Mouse (Mus musculus): Measurements from ENCODE around the gene Ice1.

Ice1 gene

DNA sequence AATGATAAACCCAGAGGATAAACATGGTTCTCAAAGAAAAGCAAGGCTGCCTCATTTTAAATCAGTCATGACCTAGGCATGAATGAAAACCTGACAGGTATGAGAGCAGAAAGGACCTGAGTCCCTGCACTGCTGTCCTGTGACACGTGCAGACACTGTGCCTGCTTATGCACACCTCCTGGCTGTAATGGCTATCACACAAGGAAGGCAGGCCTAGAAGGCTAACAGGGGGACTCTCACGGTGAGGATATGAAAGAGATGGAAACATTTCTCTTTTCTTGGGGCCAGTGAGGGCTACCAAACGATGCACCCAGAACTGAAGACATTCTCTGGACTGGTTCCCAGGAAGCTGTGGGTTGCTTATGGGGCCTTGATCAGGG, 6.6 kb upstream of the Ice1 start:
- H3K9me3 ChIP-seq (ENCODE audit: low read length) = no peaks in the 10 kb centered on the region
- TF ChIP-seq POU5F1 (IDR thresholded peaks at IDR 0.05; ENCODE audit: borderline replicate concordance, low read length) = no peak
- TF ChIP-seq CTCF (conservative IDR thresholded peaks at IDR 0.05; ENCODE audit: low read length) = no peak
- TF ChIP-seq NANOG (IDR thresholded peaks at IDR 0.05; ENCODE audit: borderline replicate concordance, low read length) = no peak

GRCm38 (mm10) chr13:70643408-70644082, 6.1 kb upstream of the Ice1 start:
- H3K27me3 ChIP-seq (ENCODE audit: insufficient read depth, low read length) = no peaks in the 10 kb centered on the region
- H3K4me3 ChIP-seq (replicated peaks; ENCODE audit: low read length) = no peak overlapping the region
- no peaks in the 10 kb centered on the region for H3K9me3 ChIP-seq (ENCODE audit: low read length)
- peaks cover under 1% of the 10 kb centered on the region; the same call in 1 of the 2 replicates for H3K4me1 ChIP-seq (replicated peaks; ENCODE audit: low read depth, low read length)
- no peaks in the 10 kb centered on the region for H3K36me3 ChIP-seq (ENCODE audit: insufficient read depth, low read length)
- peak; percentile 68 for TF ChIP-seq CTCF (conservative IDR thresholded peaks at IDR 0.05; ENCODE audit: low read length)
- TF ChIP-seq POU5F1 (IDR thresholded peaks at IDR 0.05; ENCODE audit: borderline replicate concordance, low read length) = no peak

More for the DNA sequence above, 6.6 kb upstream of the Ice1 start:
- H3K4me3 ChIP-seq (replicated peaks; ENCODE audit: low read length) = no peak overlapping the region
- no peaks in the 10 kb centered on the region for H3K36me3 ChIP-seq (ENCODE audit: insufficient read depth, low read length)
- H3K27me3 ChIP-seq (ENCODE audit: insufficient read depth, low read length) = no peaks in the 10 kb centered on the region
- no peaks in the 10 kb centered on the region for H3K4me1 ChIP-seq (replicated peaks; ENCODE audit: low read depth, low read length)

GRCm38 (mm10) chr13:70641941-70642340, 4.5 kb upstream of the Ice1 start:
- Histone ChIP-seq H3K4me1 (replicated peaks; ENCODE audit: low read depth, low read length) (peaks cover 4% of the 10 kb centered on the region; the same call in 1 of the 2 replicates), H3K36me3 (ENCODE audit: insufficient read depth, low read length) (no peaks in the 10 kb centered on the region), H3K9me3 (ENCODE audit: low read length) (no peaks in the 10 kb centered on the region), H3K27me3 (ENCODE audit: insufficient read depth, low read length) (no peaks in the 10 kb centered on the region), H3K4me3 (replicated peaks; ENCODE audit: low read length) (no peak overlapping the region)
- TF ChIP-seq POU5F1 (IDR thresholded peaks at IDR 0.05; ENCODE audit: borderline replicate concordance, low read length) (no peak), NANOG (IDR thresholded peaks at IDR 0.05; ENCODE audit: borderline replicate concordance, low read length) (no peak), CTCF (conservative IDR thresholded peaks at IDR 0.05; ENCODE audit: low read length) (no peak)

GRCm38 (mm10) chr13:70641381-70641780, 3.9 kb upstream of the Ice1 start:
- Histone ChIP-seq H3K4me1 (replicated peaks; ENCODE audit: low read depth, low read length) (peaks cover 9% of the 10 kb centered on the region), H3K27me3 (ENCODE audit: insufficient read depth, low read length) (no peaks in the 10 kb centered on the region), H3K9me3 (ENCODE audit: low read length) (no peaks in the 10 kb centered on the region), H3K4me3 (replicated peaks; ENCODE audit: low read length) (no peak overlapping the region), H3K36me3 (ENCODE audit: insufficient read depth, low read length) (no peaks in the 10 kb centered on the region)
- no peak for TF ChIP-seq POU5F1 (IDR thresholded peaks at IDR 0.05; ENCODE audit: borderline replicate concordance, low read length)
- TF ChIP-seq CTCF (conservative IDR thresholded peaks at IDR 0.05; ENCODE audit: low read length) = no peak
- no peak for TF ChIP-seq NANOG (IDR thresholded peaks at IDR 0.05; ENCODE audit: borderline replicate concordance, low read length)

DNA sequence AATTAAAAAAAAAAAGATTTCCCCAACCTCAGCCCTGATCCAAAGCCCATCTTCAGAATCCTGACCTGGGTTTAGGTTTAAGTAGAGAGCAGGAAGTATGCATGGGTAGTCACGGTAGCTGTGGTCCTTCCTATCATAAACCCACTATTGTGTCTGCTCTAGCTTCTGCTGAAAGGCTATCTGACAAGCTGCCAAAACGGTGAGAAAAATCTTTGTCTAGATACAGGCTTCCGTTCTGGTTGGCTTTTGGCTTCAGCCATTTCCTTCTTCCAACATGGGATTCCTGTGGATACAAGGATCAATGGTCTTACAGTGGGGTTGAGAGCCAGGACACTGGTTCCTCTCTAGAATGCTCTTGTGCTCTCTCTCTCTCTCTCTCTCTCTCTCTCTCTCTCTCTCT, 2.2 kb upstream of the Ice1 start:
- H3K4me3 ChIP-seq (replicated peaks; ENCODE audit: low read length) = no peak overlapping the region
- H3K36me3 ChIP-seq (ENCODE audit: insufficient read depth, low read length) = no peaks in the 10 kb centered on the region; the same call in 1 of the 2 replicates
- H3K27me3 ChIP-seq (ENCODE audit: insufficient read depth, low read length) = no peaks in the 10 kb centered on the region
- H3K9me3 ChIP-seq (ENCODE audit: low read length) = no peaks in the 10 kb centered on the region
- H3K4me1 ChIP-seq (replicated peaks; ENCODE audit: low read depth, low read length) = peaks cover 26% of the 10 kb centered on the region
- TF ChIP-seq NANOG (IDR thresholded peaks at IDR 0.05; ENCODE audit: borderline replicate concordance, low read length) (no peak), CTCF (conservative IDR thresholded peaks at IDR 0.05; ENCODE audit: low read length) (no peak), POU5F1 (IDR thresholded peaks at IDR 0.05; ENCODE audit: borderline replicate concordance, low read length) (no peak)

GRCm38 (mm10) chr13:70637662-70638291, 343 bp upstream of the Ice1 start:
- Histone ChIP-seq H3K27me3 (ENCODE audit: insufficient read depth, low read length) (no peaks in the 10 kb centered on the region), H3K4me3 (replicated peaks; ENCODE audit: low read length) (peak overlapping the region; percentile 89), H3K9me3 (ENCODE audit: low read length) (no peaks in the 10 kb centered on the region), H3K36me3 (ENCODE audit: insufficient read depth, low read length) (peaks cover 3% of the 10 kb centered on the region; the same call in 1 of the 2 replicates), H3K4me1 (replicated peaks; ENCODE audit: low read depth, low read length) (peaks cover 43% of the 10 kb centered on the region)
- TF ChIP-seq NANOG (IDR thresholded peaks at IDR 0.05; ENCODE audit: borderline replicate concordance, low read length) (no peak), POU5F1 (IDR thresholded peaks at IDR 0.05; ENCODE audit: borderline replicate concordance, low read length) (no peak), CTCF (conservative IDR thresholded peaks at IDR 0.05; ENCODE audit: low read length) (no peak; the same call in 1 of the 2 replicates)

- TF ChIP-seq POU5F1 (IDR thresholded peaks at IDR 0.05; ENCODE audit: borderline replicate concordance, low read length) = no peak
- TF ChIP-seq CTCF (conservative IDR thresholded peaks at IDR 0.05; ENCODE audit: low read length) = no peak
- no peak for TF ChIP-seq NANOG (IDR thresholded peaks at IDR 0.05; ENCODE audit: borderline replicate concordance, low read length)
- Histone ChIP-seq H3K9me3 (ENCODE audit: low read length) (no peaks in the 10 kb centered on the region), H3K4me3 (replicated peaks; ENCODE audit: low read length) (peak overlapping the region; percentile 89)
These were observed 728 bp downstream of the Ice1 start for GRCm38 (mm10) chr13:70636706-70637105.

DNA sequence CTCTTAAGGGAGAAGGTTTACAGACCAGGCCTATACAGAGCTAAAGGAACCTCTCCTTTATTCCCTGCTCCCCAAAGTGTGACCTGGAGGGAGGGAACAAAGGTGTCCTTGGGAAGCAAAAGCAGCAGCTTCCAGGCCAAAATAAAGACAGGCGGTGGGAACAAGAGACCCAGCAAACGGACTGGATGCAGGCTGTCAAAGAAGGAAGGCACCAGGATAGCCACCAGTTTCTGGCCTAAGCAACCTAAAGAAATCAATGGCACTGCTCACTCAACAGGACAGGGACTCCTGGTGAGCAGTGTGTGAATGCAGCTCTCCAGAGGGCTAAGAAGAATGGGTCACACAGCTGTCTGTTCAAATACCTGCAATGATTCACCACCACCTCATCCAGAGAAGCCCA, 1.8 kb downstream of the Ice1 start:
- no peaks in the 10 kb centered on the region for H3K9me3 ChIP-seq (ENCODE audit: low read length)
- H3K27me3 ChIP-seq (ENCODE audit: insufficient read depth, low read length) = no peaks in the 10 kb centered on the region
- H3K36me3 ChIP-seq (ENCODE audit: insufficient read depth, low read length) = peaks cover 7% of the 10 kb centered on the region; the same call in 1 of the 2 replicates
- H3K4me3 ChIP-seq (replicated peaks; ENCODE audit: low read length) = peak overlapping the region; percentile 89; the same call in 1 of the 2 replicates
- peaks cover 61% of the 10 kb centered on the region for H3K4me1 ChIP-seq (replicated peaks; ENCODE audit: low read depth, low read length)
- TF ChIP-seq POU5F1 (IDR thresholded peaks at IDR 0.05; ENCODE audit: borderline replicate concordance, low read length) = no peak
- no peak for TF ChIP-seq NANOG (IDR thresholded peaks at IDR 0.05; ENCODE audit: borderline replicate concordance, low read length)
- TF ChIP-seq CTCF (conservative IDR thresholded peaks at IDR 0.05; ENCODE audit: low read length) = no peak

More at GRCm38 (mm10) chr13:70636706-70637105, 728 bp downstream of the Ice1 start:
- Histone ChIP-seq H3K36me3 (ENCODE audit: insufficient read depth, low read length) (peaks cover 3% of the 10 kb centered on the region; the same call in 1 of the 2 replicates), H3K4me1 (replicated peaks; ENCODE audit: low read depth, low read length) (peaks cover 52% of the 10 kb centered on the region), H3K27me3 (ENCODE audit: insufficient read depth, low read length) (no peaks in the 10 kb centered on the region)
